Mouse (Mus musculus) liver, embryonic 14.5 days (tissue): ENCODE measurements around the gene Mkrn3. TPM values are rescaled to one million over a fixed set of nuclear protein-coding genes. Genes with fewer than 3 reads are reported as not detected.
A peak's percentile ranks its signal among the peaks of the same experiment; 100 is the strongest.

Experiments used
- ATAC-seq: fragments of 200-750 bp; cut with Nextera tagmentation; 2 replicates; pipeline ENCODE4 v1.8.0; 2017; ENCODE audit warnings: moderate number of reproducible peaks, mild to moderate bottlenecking, moderate library complexity; ENCODE audit not compliant: insufficient read depth
- DNase-seq, 3 experiments: peaks; one replicate each; pipeline ENCODE4 v3.0.0-alpha.2; 2012 to 2013; ENCODE audit warnings: low read depth in 3 of 3, low spot score in 3 of 3
- H3K27ac ChIP-seq: fragments of 300-500 bp; sonication (generic); 2 replicates; pipeline ENCODE4 v1.5.1; 2014; ENCODE audit warnings: moderate library complexity, mild to moderate bottlenecking, control low read depth, inconsistent platforms
- H3K27me3 ChIP-seq: fragments of 300-500 bp; sonication (generic); 2 replicates; pipeline ENCODE4 v1.6.1; 2014; ENCODE audit warnings: mild to moderate bottlenecking, low read length, moderate library complexity; ENCODE audit not compliant: control insufficient read depth, insufficient read depth
- H3K36me3 ChIP-seq: fragments of 300-500 bp; sonication (generic); replicated peaks from 2 replicates; pipeline ENCODE4 v1.6.1; 2014; ENCODE audit warnings: low read depth; ENCODE audit not compliant: control insufficient read depth, insufficient read depth
- H3K4me1 ChIP-seq, 2 experiments: fragments of 200-500 bp in 1 of 2; fragments of 300-500 bp in 1 of 2; sonication (generic) in 1 of 2; replicated peaks; 2 replicates each; pipeline ENCODE4 v1.6.1; 2012 to 2014; ENCODE audit warnings: antibody characterized with exemption in 1 of 2, inconsistent platforms in 1 of 2, low read length in 1 of 2; ENCODE audit not compliant: control insufficient read depth in 2 of 2, insufficient read depth in 2 of 2
- H3K4me2 ChIP-seq: fragments of 300-500 bp; sonication (generic); 2 replicates; pipeline ENCODE4 v1.6.1; 2014; ENCODE audit warnings: low read depth, mild to moderate bottlenecking, control low read depth, moderate library complexity
- H3K4me3 ChIP-seq, 2 experiments: fragments of 200-500 bp in 1 of 2; fragments of 300-500 bp in 1 of 2; sonication (generic) in 1 of 2; 2 replicates each; pipeline ENCODE4 v1.5.1; 2012 to 2014; ENCODE audit warnings: low read depth in 2 of 2, low read length in 2 of 2, mild to moderate bottlenecking in 2 of 2, control low read depth in 1 of 2, inconsistent platforms in 1 of 2, moderate library complexity in 1 of 2; ENCODE audit not compliant: insufficient read depth in 1 of 2
- H3K9ac ChIP-seq: fragments of 300-500 bp; sonication (generic); replicated peaks from 2 replicates; pipeline ENCODE4 v1.6.1; 2014; ENCODE audit warnings: mild to moderate bottlenecking, control low read depth, moderate library complexity
- H3K9me3 ChIP-seq: fragments of 300-500 bp; sonication (generic); 2 replicates; pipeline ENCODE4 v1.6.1; 2016; ENCODE audit warnings: low read length, mixed read lengths; ENCODE audit not compliant: control insufficient read depth
- CTCF ChIP-seq: IDR thresholded peaks from 2 replicates; pipeline ENCODE4 v1.5.1; 2016; ENCODE audit warnings: antibody characterized with exemption, low read depth, control low read depth
- EP300 ChIP-seq: IDR thresholded peaks from 2 replicates; pipeline ENCODE4 v1.6.1; 2016; ENCODE audit warnings: antibody characterized with exemption, low read depth
- WGBS: fragments of 180-500 bp; shearing (Covaris S2); extraction: QIAGEN DNeasy Blood & Tissue Kit; methylation state at CpG from one replicate; pipeline ENCODE4 v1.1.7; 2014; ENCODE audit not compliant: insufficient replicate concordance; 5-methylcytosine and 5-hydroxymethylcytosine counted together
- polyA plus RNA-seq, 2 experiments: library from polyadenylated mRNA; depleted of rRNA in 1 of 2; stranded (reverse) in 1 of 2; unstranded in 1 of 2; fragments of >200 nt; fragmentation: Nextera tagmentation in 1 of 2; extraction: Ambion mirVana in 1 of 2; gene quantifications; 2 replicates each; pipeline versions ENCODE4 v1.2.1 to v1.2.3; 2012 to 2014

Gene Mkrn3
- polyA plus RNA-seq, 2 experiments, result 0.28 to 0.36 TPM

DNA sequence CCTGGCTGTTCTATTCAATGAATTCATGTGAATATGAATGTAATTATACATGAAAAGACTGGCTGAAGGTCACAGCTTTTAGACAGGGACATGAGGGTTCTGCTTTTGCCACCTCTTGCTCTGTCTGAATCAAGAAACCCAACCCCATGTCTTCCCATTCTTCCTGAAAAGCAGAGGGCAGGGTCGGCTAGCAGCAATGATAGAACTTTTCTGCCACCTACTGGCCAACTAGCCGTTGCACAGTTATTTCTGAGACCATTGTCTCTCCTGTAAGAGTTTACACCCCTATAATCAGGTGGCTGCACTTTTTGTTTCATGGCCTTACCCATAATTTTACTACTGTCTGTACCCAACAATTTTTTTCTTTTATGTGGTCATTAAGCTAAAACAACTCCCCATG is 37.5 kb downstream of the Mkrn3 start:
- Histone ChIP-seq H3K9ac (no peak overlapping the region), H3K9me3 (no peaks in the 10 kb centered on the region), H3K27me3 (no peaks in the 10 kb centered on the region), H3K4me3 (no peak overlapping the region), H3K36me3 (no peaks in the 10 kb centered on the region), H3K4me2 (no peak overlapping the region), H3K27ac (no peak overlapping the region), H3K4me1 (no peaks in the 10 kb centered on the region)
- DNase-seq, result no peak
- no peak for ATAC-seq
- WGBS, result 10% methylated on average over 2 of the region's 2 CpGs
- TF ChIP-seq CTCF (peak; percentile 46), EP300 (no peak)

DNA sequence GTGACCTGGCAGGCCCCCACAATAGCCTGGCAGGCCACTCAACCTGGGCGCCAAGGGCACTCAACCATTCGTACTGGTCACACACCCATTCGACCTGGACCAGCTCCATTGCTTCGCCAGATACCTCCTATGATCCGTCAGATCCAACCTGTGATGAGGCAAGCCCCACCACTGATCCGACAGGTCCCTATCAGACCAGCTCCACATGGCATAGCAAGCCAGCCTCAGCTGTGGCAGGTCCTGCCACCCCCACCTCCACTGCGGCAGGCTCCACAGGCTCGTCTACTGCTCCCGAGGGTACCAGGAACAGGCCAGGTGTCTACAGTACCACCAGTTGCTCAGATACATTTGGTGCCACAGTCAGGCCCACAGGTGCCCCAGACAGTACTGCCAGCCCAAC is 41.4 kb downstream of the Mkrn3 start:
- 71% methylated on average over 9 of the region's 9 CpGs for WGBS
- no peak for DNase-seq
- Histone ChIP-seq H3K27me3 (no peaks in the 10 kb centered on the region), H3K4me3 (no peak overlapping the region), H3K36me3 (no peaks in the 10 kb centered on the region), H3K4me1 (no peaks in the 10 kb centered on the region), H3K9me3 (no peaks in the 10 kb centered on the region), H3K9ac (no peak overlapping the region), H3K27ac (no peak overlapping the region), H3K4me2 (no peak overlapping the region)
- ATAC-seq, result no peak
- TF ChIP-seq CTCF, result no peak
- no peak for TF ChIP-seq EP300

DNA sequence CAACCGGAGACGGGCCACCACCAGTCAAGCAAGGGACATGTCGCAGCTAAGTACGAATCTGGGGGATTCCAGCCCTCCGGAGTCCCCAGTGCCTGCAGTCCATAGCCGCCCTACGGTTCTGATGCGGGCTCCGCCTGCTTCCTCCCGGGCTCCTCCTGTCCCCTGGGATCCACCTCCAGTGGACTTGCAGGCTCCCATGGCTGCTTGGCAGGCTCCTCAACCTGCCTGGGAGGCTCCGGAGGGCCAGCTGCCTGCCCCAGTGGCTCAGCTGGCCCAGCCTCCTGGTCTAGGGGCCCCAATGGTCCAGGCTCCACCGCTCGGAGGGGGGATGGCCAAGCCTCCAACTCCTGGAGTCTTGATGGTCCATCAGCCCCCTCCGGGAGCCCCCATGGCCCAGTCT is 42.6 kb downstream of the Mkrn3 start:
- Histone ChIP-seq H3K27me3 (no peaks in the 10 kb centered on the region), H3K4me1 (no peaks in the 10 kb centered on the region), H3K4me3 (no peak overlapping the region), H3K36me3 (no peaks in the 10 kb centered on the region), H3K4me2 (no peak overlapping the region), H3K9me3 (no peaks in the 10 kb centered on the region), H3K9ac (no peak overlapping the region), H3K27ac (no peak overlapping the region)
- no peak for ATAC-seq
- TF ChIP-seq CTCF, result no peak
- TF ChIP-seq EP300, result no peak
- DNase-seq, result no peak
- whole genome bisulfite sequencing, result 25% methylated on average over 14 of the region's 14 CpGs

DNA sequence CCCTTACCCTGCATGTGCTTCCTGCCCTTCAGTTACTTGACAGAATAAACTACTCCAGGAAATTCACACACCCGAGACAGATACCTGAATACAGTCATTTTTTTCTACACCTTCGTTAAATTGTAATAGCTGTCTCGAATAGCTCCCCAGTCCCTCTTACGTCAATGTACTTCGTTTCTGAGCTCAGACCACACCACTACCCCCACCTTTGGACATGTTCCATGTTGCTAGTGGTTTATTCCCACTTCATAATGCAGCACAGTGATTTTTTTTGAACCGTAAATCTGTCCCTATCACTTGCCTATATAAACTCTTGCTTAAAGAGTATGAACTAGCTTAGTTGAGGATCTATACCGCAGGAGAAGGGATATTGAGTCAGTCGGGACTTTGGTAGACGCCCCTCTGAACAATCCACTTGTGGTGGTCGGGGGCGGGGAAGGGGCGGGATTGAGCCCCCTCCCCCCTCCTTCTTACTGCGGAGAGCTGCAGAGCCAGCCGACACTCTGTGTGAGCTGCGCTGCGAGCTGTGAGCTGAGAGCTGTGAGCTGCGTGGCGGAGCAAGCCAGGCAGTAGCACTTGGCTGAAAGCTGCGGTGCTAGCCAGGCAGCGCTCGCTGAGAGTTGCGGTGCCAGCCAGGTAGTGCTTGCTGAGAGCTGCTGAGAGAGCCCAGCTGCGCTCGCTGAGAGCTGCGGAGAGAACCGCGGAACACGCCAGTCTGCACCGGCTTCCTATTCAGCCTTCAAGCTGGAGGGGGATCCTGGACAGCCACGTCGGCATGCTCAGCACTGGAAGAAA is 43.2 kb downstream of the Mkrn3 start, which contains the start of gene Magel2:
Gene Magel2 (plus strand): TSS at position 501 of the 795 bp plus-strand sequence.
- Histone ChIP-seq H3K4me3 (0 out of 4 replicates have a peak within 1 kb of the TSS, but pooled peaks of 1 of the 2 experiments have one; percentile 6), H3K4me2 (no peak within 1 kb of the TSS; the same call in 1 of the 2 replicates), H3K4me1 (no peaks in the 10 kb centered on the region), H3K27me3 (no peaks in the 10 kb centered on the region), H3K27ac (no peak within 1 kb of the TSS), H3K9me3 (no peaks in the 10 kb centered on the region), H3K36me3 (no peaks in the 10 kb centered on the region), H3K9ac (no peak within 1 kb of the TSS)
- TF ChIP-seq EP300 (no peak), CTCF (no peak)
- ATAC-seq (no peak), DNase-seq (no peak)
- WGBS, result 17% methylated on average over 31 of the region's 31 CpGs

DNA sequence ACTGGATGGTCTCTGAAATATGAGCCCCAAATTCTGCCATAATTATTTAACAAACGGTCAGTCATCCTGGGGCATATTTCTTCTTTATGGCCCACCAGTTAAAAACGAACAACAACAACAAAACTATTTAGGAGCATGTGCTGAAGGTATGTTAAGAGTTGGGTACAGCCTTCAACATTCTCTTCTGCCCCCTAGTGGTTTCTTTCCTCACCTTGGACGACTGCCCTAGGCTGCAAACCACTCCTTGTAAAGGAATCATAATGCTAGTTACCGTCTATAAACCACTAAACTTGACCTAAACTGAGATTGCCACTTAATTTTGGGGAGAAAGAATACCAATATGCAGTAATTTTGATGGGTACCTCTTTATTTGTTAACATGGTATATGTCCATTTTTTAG is 44.3 kb downstream of the Mkrn3 start:
- no peaks in the 10 kb centered on the region for H3K4me1 ChIP-seq
- H3K4me2 ChIP-seq, result no peak overlapping the region
- TF ChIP-seq CTCF, result 0 out of 2 replicates have a peak, but pooled peaks have one; percentile 13
- TF ChIP-seq EP300, result no peak
- H3K36me3 ChIP-seq, result no peaks in the 10 kb centered on the region
- H3K4me3 ChIP-seq, result no peak overlapping the region
- 19% methylated on average over 4 of the region's 4 CpGs for WGBS
- no peak overlapping the region for H3K9ac ChIP-seq
- no peak for ATAC-seq
- H3K27ac ChIP-seq, result no peak overlapping the region
- DNase-seq, result no peak
- H3K9me3 ChIP-seq, result no peaks in the 10 kb centered on the region
- no peaks in the 10 kb centered on the region for H3K27me3 ChIP-seq

Other genes with a start within 250 kb of the Mkrn3 start
- 2.2 and 2.3 TPM in 2 replicates for gene Ndn, start 73.6 kb downstream of the Mkrn3 start, polyA plus RNA-seq (2012; rRNA removed)
- 4.0 and 4.2 TPM in 2 replicates for gene Ndn, start 73.6 kb downstream of the Mkrn3 start, polyA plus RNA-seq (2014; fragmentation: Nextera tagmentation; extraction: Ambion mirVana)
- 0.04 and 0.12 TPM in 2 replicates for gene Magel2, start 43.1 kb downstream of the Mkrn3 start, polyA plus RNA-seq (2012; rRNA removed)
- gene Magel2, start 43.1 kb downstream of the Mkrn3 start, polyA plus RNA-seq (2014; fragmentation: Nextera tagmentation; extraction: Ambion mirVana), result 0.04 TPM in 1 of 2 replicates, not detected in the other
- 0.44 and 0.69 TPM in 2 replicates for gene Peg12, start 44.4 kb upstream of the Mkrn3 start, polyA plus RNA-seq (2012; rRNA removed)
- 1.7 and 2.5 TPM in 2 replicates for gene Peg12, start 44.4 kb upstream of the Mkrn3 start, polyA plus RNA-seq (2014; fragmentation: Nextera tagmentation; extraction: Ambion mirVana)